Mouse (Mus musculus) hindbrain, postnatal 0 days (tissue): ENCODE data around the gene Zbtb20. TPM values are rescaled to one million over a fixed set of nuclear protein-coding genes. Genes with fewer than 3 reads are reported as not detected.

Experiments
- ATAC-seq: fragments of 200-750 bp; cut with Nextera tagmentation; 2 replicates; pipeline ENCODE4 v1.8.0; 2017; ENCODE audit warnings: mild to moderate bottlenecking, moderate TSS enrichment, moderate library complexity
- DNase-seq: peaks from one replicate; pipeline ENCODE4 v3.0.0-alpha.2; 2015; ENCODE audit warnings: low spot score
- H3K27ac ChIP-seq: fragments of 300-500 bp; sonication (generic); 2 replicates; pipeline ENCODE4 v1.5.1; 2014; ENCODE audit warnings: mild to moderate bottlenecking
- H3K27me3 ChIP-seq: fragments of 300-500 bp; sonication (generic); 2 replicates; pipeline ENCODE4 v1.6.1; 2014; ENCODE audit warnings: low read length, mixed read lengths; ENCODE audit not compliant: insufficient read depth
- H3K36me3 ChIP-seq: fragments of 300-500 bp; sonication (generic); 2 replicates; pipeline ENCODE4 v1.6.1; 2014; ENCODE audit warnings: low read length, mixed read lengths; ENCODE audit not compliant: insufficient read depth
- H3K4me1 ChIP-seq: fragments of 300-500 bp; sonication (generic); 2 replicates; pipeline ENCODE4 v1.6.1; 2014; ENCODE audit warnings: antibody characterized with exemption, low read length, mixed read lengths; ENCODE audit not compliant: insufficient read depth
- H3K4me2 ChIP-seq: fragments of 300-500 bp; sonication (generic); 2 replicates; pipeline ENCODE4 v1.6.1; 2014; ENCODE audit warnings: low read depth, mild to moderate bottlenecking, low read length, moderate library complexity, mixed read lengths
- H3K4me3 ChIP-seq: fragments of 300-500 bp; sonication (generic); 2 replicates; pipeline ENCODE4 v1.5.1; 2014; ENCODE audit warnings: low read length
- H3K9ac ChIP-seq: fragments of 300-500 bp; sonication (generic); replicated peaks from 2 replicates; pipeline ENCODE4 v1.6.1; 2014; ENCODE audit warnings: mild to moderate bottlenecking, low read length, moderate library complexity, mixed read lengths
- H3K9me3 ChIP-seq: fragments of 300-500 bp; sonication (generic); 2 replicates; pipeline ENCODE4 v1.6.1; 2016; ENCODE audit warnings: low read length, mixed read lengths
- CTCF ChIP-seq: IDR thresholded peaks from 2 replicates; pipeline ENCODE4 v1.5.1; 2016; ENCODE audit warnings: antibody characterized with exemption, control low read depth, low read depth
- WGBS: fragments of 180-500 bp; shearing (Covaris S2); extraction: QIAGEN DNeasy Blood & Tissue Kit; methylation state at CpG from one replicate; pipeline ENCODE4 v1.1.7; 2014; 5-methylcytosine and 5-hydroxymethylcytosine counted together
- polyA plus RNA-seq: library from polyadenylated mRNA; unstranded; fragments of >200 nt; fragmentation: Nextera tagmentation; extraction: Ambion mirVana; gene quantifications from 2 replicates; pipeline ENCODE4 v1.2.1, GENCODE M21; 2015
- total RNA-seq: library from RNA; depleted of rRNA; stranded (reverse); fragments of >200 nt; gene quantifications from 2 replicates; pipeline ENCODE4 v1.2.3, GENCODE M21; 2014

Gene Zbtb20
- total and polyA plus RNA-seq, 2 experiments from 2014 or later, result 35.2 to 38.0 TPM

- WGBS, result 92% methylated on average over 6 of the region's 6 CpGs
These were observed 649.9 kb downstream of the Zbtb20 start for GRCm38 (mm10) chr16:43525624-43526023.

GRCm38 (mm10) chr16:43528300-43528699 lies 652.6 kb downstream of the Zbtb20 start:
- no peaks in the 10 kb centered on the region for H3K27me3 ChIP-seq
- ATAC-seq (no peak), DNase-seq (no peak)
- no peaks in the 10 kb centered on the region for H3K36me3 ChIP-seq
- H3K9ac ChIP-seq, result no peak overlapping the region
- no peaks in the 10 kb centered on the region for H3K4me1 ChIP-seq
- no peaks in the 10 kb centered on the region for H3K9me3 ChIP-seq
- WGBS, result 62% methylated on average over 1 of the region's 1 CpGs
- no peak overlapping the region for H3K4me3 ChIP-seq
- H3K27ac ChIP-seq, result no peak overlapping the region
- TF ChIP-seq CTCF, result no peak
- H3K4me2 ChIP-seq, result no peak overlapping the region

More at GRCm38 (mm10) chr16:43525624-43526023, 649.9 kb downstream of the Zbtb20 start:
- no peak for DNase-seq
- Histone ChIP-seq H3K4me1 (peaks cover 4% of the 10 kb centered on the region; the same call in 1 of the 2 replicates), H3K9ac (no peak overlapping the region), H3K27me3 (no peaks in the 10 kb centered on the region), H3K4me3 (no peak overlapping the region), H3K36me3 (no peaks in the 10 kb centered on the region), H3K27ac (no peak overlapping the region), H3K9me3 (no peaks in the 10 kb centered on the region), H3K4me2 (no peak overlapping the region)
- no peak for ATAC-seq
- no peak for TF ChIP-seq CTCF

GRCm38 (mm10) chr16:43531328-43531727 lies 655.6 kb downstream of the Zbtb20 start:
- no peak overlapping the region for H3K9ac ChIP-seq
- no peak overlapping the region for H3K4me3 ChIP-seq
- ATAC-seq, result no peak
- H3K36me3 ChIP-seq, result no peaks in the 10 kb centered on the region
- H3K27me3 ChIP-seq, result no peaks in the 10 kb centered on the region
- H3K9me3 ChIP-seq, result no peaks in the 10 kb centered on the region
- H3K4me2 ChIP-seq, result no peak overlapping the region
- no peak for TF ChIP-seq CTCF
- no peak for DNase-seq
- no peak overlapping the region for H3K27ac ChIP-seq
- 73% methylated on average over 6 of the region's 6 CpGs for WGBS
- no peaks in the 10 kb centered on the region for H3K4me1 ChIP-seq

GRCm38 (mm10) chr16:43534103-43534502 lies 658.4 kb downstream of the Zbtb20 start:
- 31% methylated on average over 3 of the region's 3 CpGs for WGBS
- peak; percentile 68 for ATAC-seq

GRCm38 (mm10) chr16:43535912-43536311 lies 660.2 kb downstream of the Zbtb20 start:
- Histone ChIP-seq H3K36me3 (no peaks in the 10 kb centered on the region), H3K9me3 (no peaks in the 10 kb centered on the region), H3K4me2 (no peak overlapping the region), H3K27ac (no peak overlapping the region), H3K9ac (no peak overlapping the region), H3K4me3 (no peak overlapping the region), H3K4me1 (no peaks in the 10 kb centered on the region), H3K27me3 (no peaks in the 10 kb centered on the region)
- ATAC-seq (no peak), DNase-seq (no peak)
- WGBS, result 87% methylated on average over 1 of the region's 1 CpGs
- TF ChIP-seq CTCF, result no peak

More at GRCm38 (mm10) chr16:43534103-43534502, 658.4 kb downstream of the Zbtb20 start:
- Histone ChIP-seq H3K27ac (peak overlapping the region; percentile 22; the same call in 1 of the 2 replicates), H3K4me3 (no peak overlapping the region), H3K9me3 (no peaks in the 10 kb centered on the region), H3K36me3 (no peaks in the 10 kb centered on the region), H3K4me2 (no peak overlapping the region), H3K27me3 (no peaks in the 10 kb centered on the region), H3K4me1 (no peaks in the 10 kb centered on the region), H3K9ac (no peak overlapping the region)
- DNase-seq, result peak; percentile 28
- no peak for TF ChIP-seq CTCF

- no peak overlapping the region for H3K9ac ChIP-seq
- TF ChIP-seq CTCF, result no peak
- H3K27me3 ChIP-seq, result no peaks in the 10 kb centered on the region
- 79% methylated on average over 7 of the region's 7 CpGs for WGBS
- no peak overlapping the region for H3K4me2 ChIP-seq
- H3K4me1 ChIP-seq, result no peaks in the 10 kb centered on the region
- H3K9me3 ChIP-seq, result no peaks in the 10 kb centered on the region
- H3K36me3 ChIP-seq, result no peaks in the 10 kb centered on the region
- DNase-seq, result no peak
- no peak overlapping the region for H3K4me3 ChIP-seq
- no peak for ATAC-seq
- H3K27ac ChIP-seq, result no peak overlapping the region
These were observed 661.5 kb downstream of the Zbtb20 start for GRCm38 (mm10) chr16:43537163-43537562.

GRCm38 (mm10) chr16:43539659-43540096 lies 664.0 kb downstream of the Zbtb20 start:
- H3K9ac ChIP-seq, result no peak overlapping the region
- peak; percentile 35; the same call in 1 of the 2 replicates for ATAC-seq
- peak; percentile 15 for DNase-seq
- WGBS, result 70% methylated on average over 12 of the region's 12 CpGs
- no peaks in the 10 kb centered on the region for H3K4me1 ChIP-seq
- H3K36me3 ChIP-seq, result no peaks in the 10 kb centered on the region
- no peak overlapping the region for H3K4me2 ChIP-seq
- H3K27me3 ChIP-seq, result no peaks in the 10 kb centered on the region
- TF ChIP-seq CTCF, result no peak
- no peaks in the 10 kb centered on the region for H3K9me3 ChIP-seq
- peak overlapping the region; percentile 56; the same call in 1 of the 2 replicates for H3K27ac ChIP-seq
- no peak overlapping the region for H3K4me3 ChIP-seq
